In genomic region chr3:36446918-36447317, GRCm38 (mm10) we compare ENCODE assay signal across 27 mouse cellular contexts. TPM values are rescaled to one million over a fixed set of nuclear protein-coding genes. Genes with fewer than 3 reads are reported as not detected.
DNase-seq lines count a peak whose midpoint lies in the region; ATAC-seq and TF ChIP-seq lines count a peak whose summit lies in the region.
"Had no signal": no experiment of that assay in that cellular context is flagged by ENCODE, and none has a peak within 500 bp of the region (broad histone marks: within the 10 kb centered on the region; RNA-seq: fewer than 3 reads in every experiment).

No protein-coding gene starts in this region.

- no peaks in the 10 kb centered on the region for H3K27me3 ChIP-seq in heart, embryonic 14.5 days (ENCODE audit: control insufficient read depth, insufficient read depth, low read length)
- no peaks in the 10 kb centered on the region for H3K27me3 ChIP-seq in liver, adult 2 months (ENCODE audit: control insufficient read depth, insufficient read depth, low read length)
- H3K27me3 ChIP-seq in liver, embryonic 11.5 days (replicated peaks; ENCODE audit: control insufficient read depth, insufficient read depth, low read length): no peaks in the 10 kb centered on the region
- H3K27me3 ChIP-seq in G1E (ENCODE audit: insufficient read depth, low read length): no peaks in the 10 kb centered on the region
- H3K27me3 ChIP-seq: limb, embryonic 13.5 days; liver, embryonic 15.5 days; neural tube, embryonic 13.5 days had no signal

- no peak for DNase-seq in heart, postnatal 4 days
- DNase-seq in liver, adult 2 months (ENCODE audit: extremely low read depth, low read depth, low spot score): peak; percentile 6
- no peak for DNase-seq in liver, embryonic 11.5 days (ENCODE audit: low spot score)
- peak; percentile 32 for DNase-seq in G1E (ENCODE audit: low spot score)
- DNase-seq in T-cell, adult 2 months (ENCODE audit: low spot score): no peak
- no peak for DNase-seq in ovary, postnatal 10 days (ENCODE audit: low spot score)
- DNase-seq: cerebellum, adult 9-10 months; gastrocnemius, postnatal 10 days; heart, postnatal 36 days; kidney, adult 11 months; kidney, postnatal 4 days; layer of hippocampus, adult 9-11 months; thymus, adult 18-20 months; thymus, postnatal 36 days had no signal

- no peak for TF ChIP-seq POLR2A in liver, adult 2 months (IDR thresholded peaks at IDR 0.05; ENCODE audit: extremely low read depth, insufficient read depth, low read length)

- H3K79me2 ChIP-seq in liver, adult 2 months (ENCODE audit: control insufficient read depth, insufficient read depth, low read length): no peaks in the 10 kb centered on the region
- H3K79me2 ChIP-seq in macrophage (ENCODE audit: inconsistent target): 0 out of 2 replicates have a peak, but pooled peaks cover 3% of the 10 kb centered on the region

- ATAC-seq in heart, embryonic 14.5 days (ENCODE audit: insufficient number of reproducible peaks, insufficient read depth, low FRiP score, low read depth): no peak
- no peak for ATAC-seq in liver, embryonic 11.5 days (replicated peaks; ENCODE audit: low FRiP score)
- peak; percentile 83 for ATAC-seq in G1E (ENCODE audit: extremely low read depth, insufficient number of reproducible peaks, low FRiP score, poor library complexity, severe bottlenecking)
- ATAC-seq: forebrain, embryonic 16.5 days; hindbrain, postnatal 0 days; midbrain, embryonic 16.5 days had no signal

- no peak for TF ChIP-seq CTCF in liver, adult 2 months (IDR thresholded peaks at IDR 0.05; ENCODE audit: low read depth, low read length)
- no peak for TF ChIP-seq CTCF in G1E (IDR thresholded peaks at IDR 0.05; ENCODE audit: low read depth, low read length)

- peaks cover 44% of the 10 kb centered on the region for H3K36me3 ChIP-seq in heart, embryonic 14.5 days (ENCODE audit: control insufficient read depth, insufficient read depth, low read length)
- H3K36me3 ChIP-seq in liver, adult 2 months (ENCODE audit: control insufficient read depth, insufficient read depth, low read length): peaks cover 35% of the 10 kb centered on the region
- H3K36me3 ChIP-seq in liver, embryonic 11.5 days (ENCODE audit: control insufficient read depth, insufficient read depth, low read length): 0 out of 2 replicates have a peak, but pooled peaks cover 2% of the 10 kb centered on the region
- peaks cover 32% of the 10 kb centered on the region for H3K36me3 ChIP-seq in G1E (replicated peaks)
- peaks cover 5% of the 10 kb centered on the region; the same call in 1 of the 2 replicates for H3K36me3 ChIP-seq in macrophage (ENCODE audit: inconsistent target)
- H3K36me3 ChIP-seq: midbrain, embryonic 10.5 days had no signal

- H3K27ac ChIP-seq in heart, embryonic 14.5 days (replicated peaks in 1 of 2; ENCODE audit: control insufficient read depth in 1 of 2, insufficient read depth in 1 of 2, low read depth in 2 of 2, low read length in 2 of 2): peak overlapping the region; percentile 14 to 35; a peak in 2 of 4 replicates
- no peak overlapping the region for H3K27ac ChIP-seq in liver, adult 2 months (replicated peaks; ENCODE audit: insufficient read depth, low read depth, low read length)
- no peak overlapping the region for H3K27ac ChIP-seq in liver, embryonic 11.5 days (ENCODE audit: low read depth, low read length)
- peak overlapping the region; percentile 62 for H3K27ac ChIP-seq in macrophage
- H3K27ac ChIP-seq: hindbrain, postnatal 0 days; limb, embryonic 13.5 days; liver, embryonic 15.5 days; midbrain, embryonic 10.5 days; neural tube, embryonic 13.5 days had no signal

- H3K9me3 ChIP-seq in heart, embryonic 14.5 days (ENCODE audit: control insufficient read depth, low read length): no peaks in the 10 kb centered on the region
- H3K9me3 ChIP-seq in liver, embryonic 11.5 days (ENCODE audit: control insufficient read depth, low read length): no peaks in the 10 kb centered on the region
- H3K9me3 ChIP-seq in G1E (replicated peaks): no peaks in the 10 kb centered on the region
- H3K9me3 ChIP-seq: limb, embryonic 13.5 days; liver, embryonic 15.5 days; midbrain, embryonic 10.5 days; neural tube, embryonic 13.5 days had no signal

- H3K9ac ChIP-seq in heart, embryonic 14.5 days (ENCODE audit: low read length): no peak overlapping the region
- no peak overlapping the region for H3K9ac ChIP-seq in liver, adult 2 months (ENCODE audit: low read depth, low read length)
- no peak overlapping the region for H3K9ac ChIP-seq in liver, embryonic 11.5 days (ENCODE audit: low read depth, low read length)
- H3K9ac ChIP-seq: limb, embryonic 13.5 days; liver, embryonic 15.5 days; neural tube, embryonic 13.5 days had no signal

- peaks cover 13 to 26% of the 10 kb centered on the region in 2 experiments for H3K4me1 ChIP-seq in heart, embryonic 14.5 days (ENCODE audit: control insufficient read depth in 2 of 2, insufficient read depth in 2 of 2, low read length in 2 of 2)
- no peaks in the 10 kb centered on the region; the same call in 1 of the 2 replicates for H3K4me1 ChIP-seq in liver, adult 2 months (ENCODE audit: control insufficient read depth, insufficient read depth, low read length)
- no peaks in the 10 kb centered on the region for H3K4me1 ChIP-seq in liver, embryonic 11.5 days (replicated peaks; ENCODE audit: control insufficient read depth, insufficient read depth, low read length)
- peaks cover 48% of the 10 kb centered on the region for H3K4me1 ChIP-seq in G1E (ENCODE audit: insufficient read depth, low read depth, low read length)
- H3K4me1 ChIP-seq: liver, embryonic 15.5 days had no signal

- WGBS in heart, embryonic 14.5 days: 8% methylated on average over 6 of the region's 6 CpGs
- 40% methylated on average over 6 of the region's 6 CpGs for WGBS in liver, adult 2 months
- 23% methylated on average over 6 of the region's 6 CpGs for WGBS in liver, embryonic 11.5 days
- 0% methylated on average over 6 of the region's 6 CpGs for WGBS in macrophage (ENCODE audit: missing documents)

- H3K4me3 ChIP-seq in heart, embryonic 14.5 days (ENCODE audit: control insufficient read depth in 1 of 2, insufficient read depth in 1 of 2, low read depth in 1 of 2, low read length in 2 of 2): no peak overlapping the region
- no peak overlapping the region for H3K4me3 ChIP-seq in liver, adult 2 months (ENCODE audit: insufficient read depth, low read depth, low read length)
- H3K4me3 ChIP-seq in liver, embryonic 11.5 days (ENCODE audit: low read depth, low read length): no peak overlapping the region
- H3K4me3 ChIP-seq in G1E (ENCODE audit: low read depth, low read length) (no peak overlapping the region; the same call in 1 of the 2 replicates), macrophage (ENCODE audit: inconsistent target) (no peak overlapping the region)
- H3K4me3 ChIP-seq: limb, embryonic 13.5 days; liver, embryonic 15.5 days; midbrain, embryonic 10.5 days; myocyte; neural tube, embryonic 13.5 days had no signal

- H3K4me2 ChIP-seq in heart, embryonic 14.5 days (ENCODE audit: low read length): no peak overlapping the region; the same call in 1 of the 2 replicates
- no peak overlapping the region for H3K4me2 ChIP-seq in liver, embryonic 11.5 days
- H3K4me2 ChIP-seq: limb, embryonic 13.5 days; liver, embryonic 15.5 days; neural tube, embryonic 13.5 days had no signal

RNA-seq across cellular contexts. Expression of gene Anxa5, which starts 28.8 kb away (rescaled TPM):
- polyA plus RNA-seq in heart, embryonic 14.5 days (2014; fragmentation: Nextera tagmentation; extraction: Ambion mirVana): 374 and 393 TPM in 2 replicates
- total RNA-seq in heart, postnatal 4 days (2021): 100 to 1,000 TPM; 250 to 254 TPM
- total RNA-seq in liver, adult 2 months (2014; rRNA removed): 77.4 and 95.0 TPM in 2 replicates
- 152 and 159 TPM in 2 replicates for polyA plus RNA-seq in liver, adult 2 months (2012; rRNA removed)
- polyA plus RNA-seq in liver, embryonic 11.5 days (2014; fragmentation: Nextera tagmentation; extraction: Ambion mirVana): 105 and 108 TPM in 2 replicates
- total RNA-seq in G1E (2014; fragmentation: Nextera tagmentation) (165 and 180 TPM in 2 replicates), G1E (2017) (175 TPM in 2 replicates)
- polyA plus RNA-seq in G1E (2012) (81.0 and 94.3 TPM in 2 replicates), macrophage (2018) (668 to 1,026 TPM (median 746 TPM) in 3 replicates)
- total RNA-seq in macrophage (2018; cell fraction: chromatin; rRNA removed): 100 to 1,000 TPM in 19 of 26 experiments, 10 to 100 TPM in 7; 53.0 to 969 (median 158) TPM
- total RNA-seq in macrophage (2018; cell fraction: cytosol; rRNA removed): 1,000 to 10,000 TPM in 2 of 26 experiments, 100 to 1,000 TPM in 24; 392 to 1,268 (median 777) TPM
- 100 to 1,000 TPM; 188 to 850 (median 333) TPM for total RNA-seq in macrophage (2018; cell fraction: nucleus; rRNA removed)

RNA-seq across cellular contexts. Expression of gene 1810062G17Rik, which starts 28.8 kb away (rescaled TPM):
- 1.4 TPM in 2 replicates for polyA plus RNA-seq in heart, embryonic 14.5 days (2014; fragmentation: Nextera tagmentation; extraction: Ambion mirVana)
- total RNA-seq in heart, postnatal 4 days (2021): under 1 TPM; 0.50 to 0.91 TPM
- total RNA-seq in liver, adult 2 months (2014; rRNA removed): 1.4 and 1.7 TPM in 2 replicates
- 0.87 and 0.91 TPM in 2 replicates for polyA plus RNA-seq in liver, adult 2 months (2012; rRNA removed)
- 0.48 and 0.75 TPM in 2 replicates for polyA plus RNA-seq in liver, embryonic 11.5 days (2014; fragmentation: Nextera tagmentation; extraction: Ambion mirVana)
- not detected in 2 replicates for total RNA-seq in G1E (2014; fragmentation: Nextera tagmentation)
- 0.44 TPM in 1 of 2 replicates, not detected in the other for total RNA-seq in G1E (2017)
- polyA plus RNA-seq in G1E (2012): not detected in 2 replicates
- 1 to 10 TPM in 3 of 26 experiments, not detected in 23; 1.1 to 2.2 (median 1.4) TPM for total RNA-seq in macrophage (2018; cell fraction: chromatin; rRNA removed)
- total RNA-seq in macrophage (2018; cell fraction: cytosol; rRNA removed): under 1 TPM in 11 of 26 experiments, not detected in 15; 0.16 to 0.42 (median 0.29) TPM
- total RNA-seq in macrophage (2018; cell fraction: nucleus; rRNA removed): 1 to 10 TPM in 8 of 26 experiments, under 1 TPM in 7, not detected in 11; 0.61 to 2.4 (median 1.0) TPM
- polyA plus RNA-seq in macrophage (2018): not detected in 3 replicates
- total RNA-seq: heart, adult 18-20 months; hindbrain, postnatal 0 days; left cerebral cortex, adult 18-20 months; left cerebral cortex, postnatal 25 days had no signal
- polyA plus RNA-seq: forebrain, embryonic 16.5 days had no signal

Comparison
In these comparisons a context has a peak if more than half of its experiments do, and no peak if none do; other contexts are left out.
1. DNase-seq: peak in liver, adult 2 months (single experiment) and G1E (single experiment); none in heart, postnatal 4 days (single experiment), liver, embryonic 11.5 days (single experiment), T-cell, adult 2 months (single experiment) and ovary, postnatal 10 days (single experiment).
2. H3K27ac ChIP-seq: peak in heart, embryonic 14.5 days (2 of 2) and macrophage (single experiment); none in liver, adult 2 months (single experiment) and liver, embryonic 11.5 days (single experiment).